Mouse (Mus musculus): ENCODE measurements at regions not wholly inside any gene's neighbourhood (a gene's known extent, or its start where the extent isn't known, plus 50 kb on each side); places are given as distances from the start of the nearest gene placed in this dataset.

DNA sequence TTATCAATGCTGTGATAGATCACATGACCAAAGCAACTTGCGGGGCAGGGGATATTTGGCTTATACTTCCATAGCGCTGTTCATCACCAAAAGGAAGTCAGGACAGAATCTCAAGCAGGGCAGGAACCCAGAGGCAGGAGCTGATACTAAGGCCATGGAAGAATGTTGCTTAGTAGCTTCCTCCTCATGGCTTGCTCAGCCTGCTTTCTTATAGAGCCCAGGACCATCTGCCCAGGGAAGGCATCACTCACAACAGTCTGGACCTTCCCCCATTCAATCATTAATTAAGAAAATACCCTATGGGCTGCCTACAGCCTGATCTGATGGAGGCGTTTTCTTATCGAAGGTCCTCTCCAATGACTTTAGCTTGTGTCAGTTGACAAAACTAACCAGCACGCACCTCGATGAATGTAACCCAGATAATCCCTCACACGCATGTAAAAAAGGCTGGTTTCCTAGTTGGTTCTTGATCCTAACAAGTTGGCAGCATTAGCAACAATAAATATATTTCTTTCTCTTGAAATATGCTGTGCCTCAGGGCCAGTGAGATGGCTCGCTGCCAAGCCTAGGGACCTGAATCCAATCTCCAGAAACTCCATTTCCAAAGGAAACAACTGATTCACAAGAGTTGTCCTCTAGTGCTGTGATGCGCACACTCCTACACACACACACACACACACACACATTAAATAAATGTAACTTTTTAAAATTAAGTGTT lies 60.6 kb upstream of the Krtap11-1 start:
- TF ChIP-seq POLR2A (IDR thresholded peaks at IDR 0.05; ENCODE audit: low read depth, low read length) (no peak), CTCF (conservative IDR thresholded peaks at IDR 0.05; ENCODE audit: insufficient read depth, insufficient read length, low read depth, low read length) (no peak)
